Mouse (Mus musculus): ENCODE data around the gene Fut9.

GRCm38 (mm10) chr4:25684976-25685375 lies 115.1 kb downstream of the Fut9 start:
- TF ChIP-seq CTCF (IDR thresholded peaks at IDR 0.05; ENCODE audit: low read depth, low read length) (no peak), GATA2 (IDR thresholded peaks at IDR 0.05; ENCODE audit: borderline replicate concordance, low read depth, low read length) (no peak)

Measured in G1E (cell line).